Mouse (Mus musculus): ENCODE results near the gene Nlgn1. TPM values are rescaled to one million over a fixed set of nuclear protein-coding genes. Genes with fewer than 3 reads are reported as not detected.

Nlgn1 gene
- total RNA-seq, 2 experiments from 2014 or later, result 0.07 to 0.08 TPM

- DNase-seq, result no peak
- intact Hi-C loops (cut with DNase I), result no loop called here
These were observed 463.1 kb downstream of the Nlgn1 start for GRCm38 (mm10) chr3:25869161-25869560.

GRCm38 (mm10) chr3:25858384-25858783, 473.9 kb downstream of the Nlgn1 start:
- DNase-seq, result no peak
- intact Hi-C loops (cut with DNase I), result no loop called here

- intact Hi-C loops (cut with DNase I), result no loop called here
- no peak for DNase-seq
These were observed 487.4 kb downstream of the Nlgn1 start for GRCm38 (mm10) chr3:25844686-25845462.

- DNase-seq, result no peak
- intact Hi-C loops (cut with DNase I), result no loop called here
These were observed 502.0 kb downstream of the Nlgn1 start for GRCm38 (mm10) chr3:25830237-25830636.

- no peak for DNase-seq
- intact Hi-C loops (cut with DNase I), result no loop called here
These were observed 518.9 kb downstream of the Nlgn1 start for GRCm38 (mm10) chr3:25813368-25813767.

- no peak for DNase-seq
- intact Hi-C loops (cut with DNase I), result no loop called here
These were observed 524.7 kb downstream of the Nlgn1 start for GRCm38 (mm10) chr3:25807559-25807958.

GRCm38 (mm10) chr3:25781651-25782050, 550.6 kb downstream of the Nlgn1 start:
- intact Hi-C loops (cut with DNase I), result no loop called here
- DNase-seq, result no peak

GRCm38 (mm10) chr3:25775437-25775836, 556.8 kb downstream of the Nlgn1 start:
- DNase-seq, result no peak
- intact Hi-C loops (cut with DNase I), result no loop called here

- DNase-seq, result no peak
- intact Hi-C loops (cut with DNase I), result no loop called here
These were observed 558.4 kb downstream of the Nlgn1 start for GRCm38 (mm10) chr3:25773908-25774307.

GRCm38 (mm10) chr3:25773467-25773866, 558.8 kb downstream of the Nlgn1 start:
- intact Hi-C loops (cut with DNase I), result no loop called here

GRCm38 (mm10) chr3:25763689-25764088, 568.6 kb downstream of the Nlgn1 start:
- intact Hi-C loops (cut with DNase I), result no loop called here
- DNase-seq, result no peak

More at GRCm38 (mm10) chr3:25773467-25773866, 558.8 kb downstream of the Nlgn1 start:
- no peak for DNase-seq

- no peak for DNase-seq
- intact Hi-C loops (cut with DNase I), result no loop called here
These were observed 574.4 kb downstream of the Nlgn1 start for GRCm38 (mm10) chr3:25757813-25758212.

GRCm38 (mm10) chr3:25724111-25724510, 608.1 kb downstream of the Nlgn1 start:
- intact Hi-C loops (cut with DNase I), result no loop called here
- DNase-seq, result no peak

GRCm38 (mm10) chr3:25721464-25721863, 610.8 kb downstream of the Nlgn1 start:
- intact Hi-C loops (cut with DNase I), result no loop called here
- no peak for DNase-seq

GRCm38 (mm10) chr3:25707380-25707779, 624.9 kb downstream of the Nlgn1 start:
- intact Hi-C loops (cut with DNase I), result no loop called here

GRCm38 (mm10) chr3:25697231-25697630, 635.0 kb downstream of the Nlgn1 start:
- intact Hi-C loops (cut with DNase I), result no loop called here
- no peak for DNase-seq

More at GRCm38 (mm10) chr3:25707380-25707779, 624.9 kb downstream of the Nlgn1 start:
- no peak for DNase-seq

- intact Hi-C loops (cut with DNase I), result no loop called here
- DNase-seq, result no peak
These were observed 643.3 kb downstream of the Nlgn1 start for GRCm38 (mm10) chr3:25688789-25689464.

GRCm38 (mm10) chr3:25683696-25684095, 648.6 kb downstream of the Nlgn1 start:
- intact Hi-C loops (cut with DNase I), result no loop called here
- DNase-seq, result no peak

- intact Hi-C loops (cut with DNase I), result no loop called here
- no peak for DNase-seq
These were observed 652.9 kb downstream of the Nlgn1 start for GRCm38 (mm10) chr3:25679373-25679772.

GRCm38 (mm10) chr3:25675888-25676287, 656.4 kb downstream of the Nlgn1 start:
- intact Hi-C loops (cut with DNase I), result no loop called here

GRCm38 (mm10) chr3:25675069-25675468, 657.2 kb downstream of the Nlgn1 start:
- intact Hi-C loops (cut with DNase I), result no loop called here

More at GRCm38 (mm10) chr3:25675888-25676287, 656.4 kb downstream of the Nlgn1 start:
- DNase-seq, result no peak

GRCm38 (mm10) chr3:25673408-25673807, 658.9 kb downstream of the Nlgn1 start:
- no peak for DNase-seq
- intact Hi-C loops (cut with DNase I), result no loop called here

More at GRCm38 (mm10) chr3:25675069-25675468, 657.2 kb downstream of the Nlgn1 start:
- DNase-seq, result no peak

All from gastrocnemius, postnatal 36 days (tissue).